Mouse (Mus musculus) mature B cell (primary cell): ENCODE results near the gene Itgb5.

Source experiments
- in situ Hi-C: fragments of 300-500 bp; cut with MboI; formaldehyde crosslinking; loops from 2 replicates; pipeline ENCODE4 v1.14.3; 2019

Itgb5 gene

DNA sequence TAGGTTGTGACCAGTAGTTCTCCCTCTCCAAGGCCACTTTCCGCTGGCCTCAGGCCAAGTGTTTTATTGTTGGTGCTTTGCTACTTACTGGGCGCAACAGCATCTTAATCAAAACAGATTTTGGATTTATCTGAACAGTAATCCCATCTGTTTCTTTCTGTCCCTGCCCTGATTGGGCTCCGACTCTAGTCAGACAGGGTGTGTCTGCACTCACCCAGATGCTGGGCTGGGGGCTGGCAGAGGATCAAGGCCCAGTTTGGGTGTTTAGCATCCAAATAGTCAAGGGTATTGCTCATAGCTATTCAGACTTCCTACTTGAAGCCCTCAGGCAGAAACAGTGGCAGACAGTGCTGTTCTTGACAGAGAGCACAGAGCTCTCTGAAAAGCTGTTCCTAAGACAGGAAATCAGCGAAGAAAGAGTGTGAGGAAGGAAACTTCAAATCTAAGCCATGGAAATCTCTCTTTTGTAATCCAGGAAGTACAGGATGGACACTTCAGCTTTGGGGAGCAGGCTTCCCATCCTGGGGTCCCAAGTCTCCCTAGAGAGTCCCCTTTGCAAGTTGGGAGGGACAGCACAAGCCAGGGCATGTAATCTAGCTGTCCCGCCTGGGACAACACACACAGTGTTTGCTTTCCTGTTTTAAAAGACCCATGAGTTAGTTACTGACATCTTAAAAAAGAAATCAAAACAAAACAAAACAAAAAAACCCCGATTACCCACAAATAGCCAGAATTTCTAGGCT lies 48.7 kb downstream of the Itgb5 start:
- in situ Hi-C loops: no loop called here

DNA sequence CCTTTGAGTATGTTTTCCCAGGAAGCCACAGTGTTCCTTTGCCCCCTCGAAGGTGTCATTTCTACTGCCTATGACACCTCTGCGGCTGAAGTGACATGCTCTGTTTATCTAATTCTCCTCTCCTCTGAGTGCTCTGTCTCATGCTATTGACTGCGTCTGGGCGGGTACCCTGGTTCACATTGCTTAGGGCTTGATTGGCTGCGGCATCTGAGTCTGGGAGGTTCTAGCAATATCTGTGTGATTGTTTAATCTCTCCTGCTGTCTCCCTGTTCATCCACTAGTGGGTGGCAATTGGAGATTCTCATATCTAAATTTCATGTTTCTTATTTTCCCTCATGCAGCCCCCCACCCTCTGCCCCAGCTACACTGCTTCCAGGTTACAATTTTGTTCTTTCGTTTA lies 49.6 kb downstream of the Itgb5 start:
- in situ Hi-C loops: no loop called here

DNA sequence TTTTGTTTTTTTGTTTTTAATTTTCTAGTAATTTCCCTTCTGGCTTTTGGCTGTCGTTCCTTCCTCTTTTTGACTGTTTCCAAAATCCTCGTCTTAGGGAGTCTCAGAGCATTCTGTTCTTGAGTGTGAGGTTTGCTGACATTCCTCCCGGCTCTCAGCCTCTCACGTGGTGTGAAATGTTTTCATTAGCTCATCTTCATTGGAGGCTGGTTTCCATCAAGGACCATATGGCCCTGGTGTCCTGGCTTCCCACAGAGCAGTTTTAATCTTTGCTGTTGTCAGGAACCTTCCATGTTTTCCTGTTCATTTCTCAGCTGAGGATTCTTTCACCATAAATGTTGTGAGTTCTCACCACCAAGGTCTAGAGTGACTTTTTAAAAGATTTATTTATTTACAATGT lies 50.1 kb downstream of the Itgb5 start:
- in situ Hi-C loops: no loop called here

DNA sequence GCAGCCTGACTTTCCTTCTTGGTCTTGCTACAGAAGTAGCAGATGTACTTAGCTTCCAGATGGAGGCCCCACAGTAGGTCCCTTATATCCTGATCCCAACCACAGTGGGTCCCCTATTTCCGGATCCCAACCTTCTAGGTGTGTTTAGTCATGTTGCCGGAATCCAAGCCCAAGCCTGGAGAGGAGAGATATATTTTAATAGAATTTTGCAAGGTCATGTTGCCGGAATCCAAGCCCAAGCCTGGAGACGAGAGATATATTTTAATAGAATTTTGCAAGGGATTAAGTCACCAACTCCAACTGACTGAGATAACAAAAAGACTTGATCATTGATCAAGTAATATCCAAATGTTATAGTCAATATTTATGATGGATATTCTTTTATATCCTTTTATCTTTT lies 51.3 kb downstream of the Itgb5 start:
- in situ Hi-C loops: no loop called here

DNA sequence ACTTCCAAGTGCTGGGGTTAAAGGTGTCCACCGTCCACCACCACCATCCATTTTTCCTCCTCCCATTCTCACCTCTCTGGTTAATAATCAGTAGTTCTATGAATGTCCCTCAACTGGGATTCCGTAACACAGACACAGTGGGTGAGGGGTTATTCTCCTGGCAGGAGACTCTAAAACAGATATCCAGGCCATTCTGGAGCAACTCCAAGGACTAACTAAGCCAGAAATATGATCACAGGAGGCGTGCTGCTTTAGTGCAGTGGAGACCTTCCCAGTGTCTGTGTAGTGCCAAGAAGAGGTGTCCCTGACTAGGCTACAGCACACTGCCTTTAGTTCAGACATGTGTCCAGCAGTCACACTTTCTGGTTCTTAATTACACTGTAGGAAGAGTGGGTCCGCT lies 53.1 kb downstream of the Itgb5 start:
- in situ Hi-C loops: no loop called here

DNA sequence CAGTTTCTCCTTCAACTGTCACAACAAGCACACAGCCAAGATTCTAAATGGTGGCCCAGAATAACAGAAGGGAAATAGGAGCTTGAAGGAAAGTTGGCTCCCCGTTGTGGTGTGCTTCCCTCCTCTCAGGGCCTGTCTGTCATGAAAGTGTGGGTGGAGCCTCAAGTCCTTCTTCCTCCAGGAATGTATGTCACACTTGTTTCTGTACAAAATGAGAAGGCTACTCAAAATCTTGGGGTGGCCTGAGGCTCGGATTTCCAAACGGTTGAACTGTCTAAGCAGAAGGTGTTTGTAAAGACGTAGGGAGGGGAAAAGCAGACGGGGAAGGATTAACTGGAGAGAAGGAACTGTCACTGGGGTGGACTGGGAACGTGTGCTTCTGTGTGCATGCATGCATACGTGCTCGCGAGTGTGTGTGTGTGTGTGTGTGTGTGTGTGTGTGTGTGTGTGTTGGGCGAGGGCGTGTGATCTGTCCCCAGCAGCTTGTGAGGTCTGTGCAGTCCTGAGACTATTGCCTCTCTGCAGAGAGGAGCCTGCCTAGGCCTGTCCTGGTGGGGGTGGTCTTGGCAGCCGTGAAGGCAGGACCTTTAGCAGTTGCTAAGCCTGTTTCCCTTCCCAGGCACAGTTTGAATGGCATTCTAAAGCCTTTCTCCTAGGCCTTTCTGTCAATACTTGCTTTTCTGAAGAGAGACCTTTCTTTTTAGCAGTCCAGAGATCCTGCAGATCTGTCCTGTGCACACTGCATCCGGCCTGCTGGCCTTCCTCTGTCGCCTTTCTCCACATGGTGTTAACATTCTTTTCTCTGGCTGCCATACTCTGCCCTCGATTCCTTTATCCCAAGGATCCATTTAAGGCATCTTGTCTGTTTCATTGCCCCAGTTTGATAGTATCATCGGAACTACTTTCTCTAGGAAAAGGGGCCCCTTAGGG lies 53.8 kb downstream of the Itgb5 start:
- in situ Hi-C loops: no loop called here

DNA sequence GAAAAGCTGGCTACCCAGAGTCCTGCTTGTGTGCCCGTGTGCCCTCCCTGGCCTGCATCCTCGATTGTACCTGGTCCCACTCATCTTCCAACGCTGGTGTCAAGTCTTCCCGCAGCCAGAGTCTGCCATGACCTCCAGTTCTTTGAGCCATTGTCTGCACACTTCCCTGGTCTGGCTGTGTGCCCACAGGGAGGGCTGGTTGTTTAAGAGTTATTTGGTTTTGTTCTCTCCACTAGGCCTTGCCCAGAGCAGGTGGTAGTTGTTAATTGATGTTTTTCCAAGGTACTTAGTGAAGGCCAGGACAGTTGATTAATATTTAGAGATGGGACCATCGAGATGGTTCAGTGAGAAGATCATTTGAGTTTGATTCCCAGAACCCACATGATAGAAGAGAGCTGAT lies 54.7 kb downstream of the Itgb5 start:
- in situ Hi-C loops: no loop called here

DNA sequence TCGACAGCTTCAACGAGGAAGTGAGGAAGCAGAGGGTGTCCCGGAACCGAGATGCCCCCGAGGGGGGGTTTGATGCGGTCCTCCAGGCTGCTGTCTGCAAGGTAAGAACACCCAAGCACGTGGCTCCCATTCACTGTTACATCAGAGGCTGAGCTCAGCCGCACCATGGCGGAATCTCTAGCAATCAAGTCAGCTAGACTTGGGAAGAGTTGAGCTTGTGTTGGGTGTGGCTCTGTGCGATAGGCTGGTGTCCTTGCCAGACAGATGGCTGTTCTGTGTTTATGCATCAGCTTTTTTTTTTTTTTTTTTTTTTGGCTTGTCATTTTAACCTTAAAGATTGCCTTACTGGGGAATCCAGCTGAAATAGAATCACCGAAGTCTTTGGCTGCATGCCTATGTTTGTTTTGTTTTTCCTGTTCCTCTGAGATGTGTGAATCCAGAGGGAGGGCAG lies 55.6 kb downstream of the Itgb5 start:
- in situ Hi-C loops: no loop called here

DNA sequence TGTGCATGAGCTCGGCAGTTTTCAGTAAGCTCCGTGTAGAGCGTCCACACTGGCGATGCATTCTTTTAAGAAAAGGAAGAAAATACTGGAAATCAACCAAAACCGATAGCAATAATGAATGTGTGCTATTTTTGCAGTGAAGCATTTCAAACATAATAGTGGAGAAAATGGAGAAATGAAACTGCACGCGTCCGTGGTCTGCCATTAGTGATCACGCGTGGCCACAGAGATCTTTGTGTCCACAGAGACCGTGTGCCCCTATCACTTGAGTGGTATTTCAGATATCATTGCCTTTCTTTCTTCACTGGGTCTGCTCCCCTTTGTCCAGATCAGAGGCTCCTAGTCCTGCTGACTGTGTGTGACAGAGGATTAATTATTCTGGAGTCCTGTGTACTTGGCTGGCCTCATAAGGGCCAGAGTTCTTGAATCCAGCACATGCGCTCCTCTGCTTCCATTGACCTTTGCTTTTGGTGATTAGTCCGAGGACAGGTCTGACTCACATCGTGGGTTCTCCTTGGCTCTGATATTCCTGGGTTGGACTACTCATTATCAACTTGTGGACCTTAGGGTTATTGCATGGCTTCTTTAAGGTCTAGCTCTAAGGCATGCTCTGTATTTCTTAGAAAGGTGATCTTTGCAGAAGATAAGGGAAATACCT lies 56.3 kb downstream of the Itgb5 start:
- in situ Hi-C loops: no loop called here

DNA sequence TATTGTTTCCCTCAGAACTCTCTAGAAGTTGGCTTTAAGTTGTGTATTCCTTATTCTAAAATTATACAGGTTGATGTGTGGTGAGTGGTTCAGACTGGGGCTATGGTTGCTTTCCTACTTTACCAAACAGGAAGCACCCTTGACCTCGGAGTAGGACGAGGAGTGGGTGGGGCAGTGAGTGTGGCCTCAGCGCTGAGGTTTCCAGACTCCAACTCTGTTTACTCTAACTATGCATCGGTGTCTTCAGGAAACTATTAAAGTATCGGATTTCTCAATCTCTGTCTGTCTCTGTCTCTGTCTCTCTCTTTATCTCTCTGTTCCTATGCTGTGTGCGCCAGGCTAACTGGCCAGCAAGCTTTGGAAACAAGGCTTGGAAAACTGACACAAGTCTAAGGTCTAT lies 57.2 kb downstream of the Itgb5 start:
- in situ Hi-C loops: no loop called here

DNA sequence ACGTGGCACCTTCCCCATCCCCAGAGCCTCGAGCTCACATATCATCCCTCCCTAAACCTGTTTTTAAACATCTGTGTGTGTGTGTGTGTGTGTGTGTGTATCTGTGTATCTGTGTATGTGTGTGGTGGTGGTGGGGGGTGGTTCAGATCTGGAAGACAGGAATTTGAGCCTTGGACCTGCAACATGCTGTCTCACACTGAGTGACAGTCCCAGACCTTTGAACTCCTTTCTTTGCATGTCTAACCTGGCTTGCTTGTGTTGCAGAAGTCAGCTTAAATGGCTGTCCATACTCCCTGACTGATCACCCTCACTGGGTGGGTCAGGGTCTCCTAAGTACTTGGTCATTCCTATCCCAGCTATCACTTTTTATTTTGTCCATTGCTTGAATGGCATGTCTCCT lies 58.5 kb downstream of the Itgb5 start:
- in situ Hi-C loops: no loop called here

DNA sequence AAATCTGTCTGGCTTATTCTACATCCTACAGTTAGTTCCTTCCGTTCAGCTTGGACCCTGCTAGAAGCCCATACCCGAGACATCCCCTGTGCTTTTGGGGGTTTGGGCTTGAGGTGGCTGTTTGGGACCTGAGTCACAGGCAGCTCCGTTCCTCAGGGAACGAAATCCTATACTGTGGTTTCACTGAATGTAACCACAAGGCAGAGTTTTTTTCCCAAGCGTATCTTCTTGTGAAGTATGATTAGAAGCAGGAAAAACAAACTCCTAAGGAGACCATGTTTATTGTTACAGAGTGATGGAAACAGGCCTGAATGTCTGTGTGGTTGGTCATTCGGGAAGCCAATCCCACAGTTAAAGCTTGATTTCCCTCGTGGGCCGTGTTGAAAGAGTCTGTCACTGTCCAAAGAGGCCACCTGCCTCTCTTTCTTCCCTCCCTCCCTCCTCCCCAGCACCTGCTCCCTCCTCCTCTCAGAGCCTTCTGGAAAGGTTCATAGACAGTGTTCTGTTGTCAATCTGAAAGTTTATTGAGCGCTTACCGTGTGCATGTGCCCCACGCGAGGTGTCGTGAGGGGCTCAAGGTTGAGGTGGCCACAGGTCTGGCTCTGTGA lies 59.6 kb downstream of the Itgb5 start:
- in situ Hi-C loops: no loop called here

DNA sequence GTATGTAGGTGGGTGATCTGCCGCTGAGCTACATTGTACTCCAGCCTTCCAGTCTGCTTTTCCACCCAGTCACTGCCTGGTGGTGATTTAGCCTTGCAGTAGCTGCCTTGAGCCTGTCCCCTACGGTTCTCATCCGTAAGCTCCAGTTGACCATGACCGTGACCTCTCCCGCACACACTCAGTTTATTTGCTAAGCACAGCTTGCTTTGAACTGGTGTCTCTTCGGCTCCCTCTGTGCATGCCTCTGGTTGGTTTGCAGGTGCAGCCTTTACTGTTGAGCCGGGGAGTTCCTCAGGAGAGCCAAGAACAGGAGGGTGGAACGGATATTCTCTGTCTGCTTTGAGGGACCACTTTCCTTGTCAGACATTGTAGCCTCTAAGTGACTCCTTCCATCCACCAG lies 61.6 kb downstream of the Itgb5 start:
- in situ Hi-C loops: no loop called here

DNA sequence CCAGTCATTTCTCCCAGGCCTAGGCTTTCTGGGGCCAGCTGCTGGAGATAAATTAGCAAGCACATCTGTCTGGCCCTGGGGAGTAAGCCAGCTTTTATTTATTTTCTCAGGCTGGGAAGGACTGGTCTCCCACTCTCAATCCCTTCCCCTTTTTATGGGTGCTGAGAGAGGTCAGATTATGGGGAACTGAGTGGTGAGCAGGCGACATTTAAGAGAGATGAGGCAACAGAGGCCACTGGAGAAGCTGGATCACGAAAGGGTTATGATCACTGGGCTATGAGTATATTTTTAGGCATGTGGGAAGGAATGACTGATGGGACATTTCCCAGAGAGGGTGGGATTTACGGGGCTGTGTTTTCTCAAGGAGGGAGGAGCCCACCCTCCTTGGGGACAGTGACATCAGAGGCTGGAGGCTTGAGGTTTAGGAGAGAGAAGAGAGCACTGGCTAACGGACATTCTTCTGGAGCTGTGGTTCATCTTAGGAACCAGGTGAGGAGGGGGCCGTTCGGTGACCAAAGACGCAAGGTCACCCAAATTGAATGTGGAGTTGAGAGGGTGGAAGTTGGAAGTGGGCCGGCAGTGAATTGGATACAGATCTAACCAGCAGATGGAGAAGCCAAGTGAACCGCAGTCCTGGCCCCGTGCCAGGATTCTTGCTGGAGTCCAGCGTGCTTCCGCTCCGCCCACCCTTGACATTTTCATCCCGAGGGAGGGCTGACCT lies 62.3 kb downstream of the Itgb5 start:
- in situ Hi-C loops: no loop called here

DNA sequence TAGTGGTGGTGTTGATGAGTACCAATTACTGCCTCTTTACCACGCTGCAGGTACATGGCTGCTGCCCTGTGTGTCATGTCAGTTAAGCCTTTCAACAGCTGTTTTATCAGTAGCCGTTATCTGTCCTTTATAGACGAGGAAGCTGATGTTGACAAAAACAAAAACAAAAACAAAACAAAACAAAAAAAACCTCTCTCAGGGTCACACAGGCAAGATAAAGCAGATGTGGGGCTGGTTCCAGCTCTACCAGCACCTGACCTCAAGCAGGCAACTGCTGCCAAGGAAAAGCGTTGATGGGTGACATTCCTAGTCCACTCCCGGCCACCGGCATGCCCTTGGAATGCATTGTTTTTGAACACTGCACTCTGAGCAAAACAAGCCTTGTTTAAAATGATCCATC lies 63.1 kb downstream of the Itgb5 start:
- in situ Hi-C loops: no loop called here

DNA sequence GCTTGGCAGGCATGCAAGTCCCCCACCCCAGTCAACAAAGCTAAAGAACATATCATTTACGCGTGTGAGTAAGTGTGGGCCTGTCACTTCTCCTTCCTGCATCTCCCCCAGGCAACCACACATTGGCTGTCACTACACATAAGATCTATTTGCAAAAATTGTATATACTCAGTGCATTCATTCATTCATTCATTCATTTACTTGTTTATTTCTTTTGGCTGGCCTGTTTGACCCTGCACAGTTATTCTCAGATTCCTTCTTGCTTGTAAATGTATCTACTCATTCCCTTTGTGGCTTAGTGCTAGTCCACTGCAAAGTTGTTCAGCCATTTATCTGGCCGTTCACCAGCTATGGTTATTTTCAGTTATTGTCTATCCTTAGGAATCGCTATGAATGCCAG lies 64.3 kb downstream of the Itgb5 start:
- in situ Hi-C loops: no loop called here

DNA sequence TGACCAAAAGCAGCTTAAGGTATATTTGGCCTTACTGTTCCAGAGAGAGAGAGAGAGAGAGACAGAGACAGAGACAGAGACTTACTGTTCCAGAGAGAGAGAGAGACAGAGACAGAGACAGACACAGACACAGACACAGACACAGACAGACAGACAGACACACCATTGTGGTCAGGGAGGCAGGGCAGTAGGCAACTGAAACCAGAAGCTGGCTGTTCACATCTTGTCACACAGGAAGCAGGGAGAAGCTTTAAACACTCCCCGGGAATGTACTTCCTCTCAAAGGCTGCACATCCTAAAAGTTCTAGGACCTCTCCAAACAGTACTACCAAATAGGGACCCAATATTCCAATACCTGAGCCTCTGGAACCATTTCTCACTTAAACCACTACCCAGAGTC lies 65.0 kb downstream of the Itgb5 start:
- in situ Hi-C loops: no loop called here

DNA sequence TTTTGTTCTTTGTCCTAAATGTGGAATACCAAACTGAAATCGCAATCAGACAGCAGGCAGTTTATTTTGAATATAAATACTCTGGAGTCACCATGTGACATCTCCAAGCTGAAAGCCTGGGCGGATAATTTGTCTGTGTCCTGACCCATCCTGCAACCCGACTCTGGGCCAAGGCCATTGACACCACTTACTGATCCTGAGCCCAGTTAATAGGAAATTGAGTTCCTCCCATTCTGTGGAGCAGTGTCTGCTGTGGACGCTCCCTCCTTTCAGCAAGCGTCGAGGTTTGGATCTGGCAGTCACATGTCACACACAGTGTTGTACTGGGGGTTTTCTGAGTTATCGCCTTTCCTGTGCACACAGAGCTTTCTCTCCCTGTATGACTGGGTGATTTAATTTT lies 66.2 kb downstream of the Itgb5 start:
- in situ Hi-C loops: no loop called here

DNA sequence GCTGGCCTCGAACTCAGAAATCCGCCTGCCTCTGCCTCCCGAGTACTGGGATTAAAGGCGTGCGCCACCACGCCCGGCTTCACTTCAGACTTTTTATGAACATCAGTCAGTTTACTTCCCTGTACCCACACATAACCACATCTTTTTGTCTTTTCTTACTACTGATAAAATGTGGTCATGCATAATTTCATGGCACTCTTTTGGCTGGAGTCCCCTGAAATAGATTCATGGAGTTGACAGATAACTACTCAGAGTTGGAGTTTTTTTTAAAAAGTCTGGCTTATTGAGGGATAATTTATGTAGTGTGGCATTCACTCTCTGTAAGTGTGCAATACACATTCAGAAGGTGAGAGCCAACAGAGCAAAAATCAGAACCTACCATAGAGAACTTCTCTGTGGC lies 67.3 kb downstream of the Itgb5 start:
- in situ Hi-C loops: no loop called here

DNA sequence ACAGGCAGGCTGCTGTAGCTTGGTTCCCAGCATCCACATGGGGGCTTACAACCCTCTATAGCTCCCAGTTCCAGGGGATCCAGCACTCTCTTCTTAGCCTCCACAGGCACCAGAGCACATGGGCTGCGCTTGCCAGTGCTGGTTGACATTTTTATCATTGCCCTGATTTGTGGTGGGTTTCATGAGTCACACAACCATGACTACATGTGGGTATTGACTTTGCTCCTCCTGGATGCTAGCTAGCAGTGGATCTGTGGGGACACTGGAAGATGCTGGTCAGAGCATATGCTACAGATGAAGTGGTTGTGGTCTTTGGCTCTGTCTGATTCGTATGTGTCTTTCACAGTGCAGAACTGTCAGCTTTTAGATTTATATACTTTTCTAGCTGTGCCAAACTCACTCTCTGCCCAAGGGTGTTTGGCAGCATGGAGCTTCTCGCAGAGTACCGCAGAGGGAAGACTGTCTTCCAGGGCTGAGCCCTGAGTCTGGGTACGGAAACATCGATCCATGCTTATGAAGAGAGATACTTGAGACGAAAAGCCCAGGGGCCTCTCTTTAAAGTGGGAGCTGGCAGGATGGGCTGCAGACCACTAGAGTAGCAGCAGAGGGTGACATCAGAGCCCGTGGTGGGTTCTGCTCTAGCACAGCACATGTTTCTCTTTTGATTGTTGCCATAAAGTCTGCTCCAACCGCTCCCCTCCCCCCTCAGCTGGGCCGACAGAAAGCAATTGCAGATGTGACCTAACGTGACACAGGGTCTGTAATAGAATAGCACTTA lies 74.4 kb downstream of the Itgb5 start:
- in situ Hi-C loops: no loop called here

DNA sequence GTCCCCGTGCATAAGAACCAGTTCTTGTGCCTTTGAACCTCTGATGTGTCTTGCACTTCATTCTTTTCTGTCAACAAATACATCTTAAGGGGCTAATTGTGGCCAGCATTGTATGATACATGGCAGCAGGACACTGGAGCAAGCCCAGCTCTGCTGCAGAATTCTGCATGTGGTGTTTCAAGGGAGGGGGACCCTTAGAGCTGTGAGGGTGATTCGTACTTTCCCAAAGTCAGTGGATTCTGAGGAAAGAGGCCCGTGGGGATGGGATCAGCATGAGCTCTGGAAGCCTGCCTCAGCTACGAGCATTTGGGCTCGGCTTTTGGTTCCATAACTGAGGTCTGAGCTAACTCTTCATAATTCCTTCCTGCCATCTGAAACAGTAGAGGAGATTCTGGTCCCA lies 75.1 kb downstream of the Itgb5 start:
- in situ Hi-C loops: no loop called here
